Mouse (Mus musculus) forelimb bud, embryonic 11.5 days (tissue): Measurements from ENCODE around the gene C130026I21Rik.
"Not testable (repeated sequence)": the region's sequence is repeated elsewhere in the genome, so short reads cannot be mapped to it uniquely, and the experiment has no call there.

Experiments
- DNase-seq: peaks from one replicate; pipeline ENCODE4 v3.0.0-alpha.2; 2012; ENCODE audit warnings: low read depth, low spot score

Gene C130026I21Rik

DNA sequence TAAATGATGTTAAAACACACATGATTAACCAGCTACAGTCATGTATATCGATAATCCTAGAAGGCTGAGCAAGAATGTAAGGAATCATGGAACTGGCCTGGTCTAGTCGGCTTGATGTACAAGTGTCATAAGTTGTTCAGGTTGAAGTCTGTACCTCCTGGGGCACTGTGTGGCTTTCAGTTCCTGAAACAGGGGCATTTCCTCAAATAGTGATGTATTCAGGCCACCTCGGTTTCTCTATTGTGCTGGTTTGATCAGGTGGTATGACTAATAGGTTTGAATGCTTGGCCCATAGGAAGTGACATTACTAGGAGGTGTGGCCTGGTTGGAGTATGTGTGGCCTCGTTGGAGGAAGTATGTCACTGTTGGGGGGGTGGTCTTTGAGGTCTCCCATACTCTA, 236.0 kb downstream of the C130026I21Rik start:
- not testable (repeated sequence) for DNase-seq

GRCm38 (mm10) chr1:85033616-85034015, 236.8 kb downstream of the C130026I21Rik start:
- not testable (repeated sequence) for DNase-seq

- not testable (repeated sequence) for DNase-seq
Observed at GRCm38 (mm10) chr1:85030211-85030610, 240.2 kb downstream of the C130026I21Rik start.

GRCm38 (mm10) chr1:85011933-85012332, 258.4 kb downstream of the C130026I21Rik start:
- not testable (repeated sequence) for DNase-seq

GRCm38 (mm10) chr1:85010947-85011346, 259.4 kb downstream of the C130026I21Rik start:
- not testable (repeated sequence) for DNase-seq

DNA sequence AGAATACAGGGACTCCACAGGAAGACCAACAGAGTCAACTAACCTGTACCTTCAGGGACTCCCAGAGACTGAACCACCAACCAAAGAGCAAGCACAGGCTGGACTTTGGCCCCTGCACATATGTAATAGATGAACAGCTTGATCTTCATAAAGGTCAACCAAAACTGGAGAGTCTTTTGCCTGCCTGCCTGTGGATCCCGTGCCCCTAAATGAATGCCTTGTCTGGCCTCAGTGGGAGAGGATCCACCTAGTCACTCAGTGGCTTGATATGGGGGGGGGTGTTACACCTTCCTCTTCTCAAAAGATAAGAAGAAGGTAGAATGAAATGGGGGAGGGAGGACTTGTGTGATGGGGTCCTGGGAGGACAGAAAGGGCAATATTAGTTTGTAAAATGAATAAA, 262.6 kb downstream of the C130026I21Rik start:
- DNase-seq: not testable (repeated sequence)

GRCm38 (mm10) chr1:84999241-84999640, 271.1 kb downstream of the C130026I21Rik start:
- not testable (repeated sequence) for DNase-seq

DNA sequence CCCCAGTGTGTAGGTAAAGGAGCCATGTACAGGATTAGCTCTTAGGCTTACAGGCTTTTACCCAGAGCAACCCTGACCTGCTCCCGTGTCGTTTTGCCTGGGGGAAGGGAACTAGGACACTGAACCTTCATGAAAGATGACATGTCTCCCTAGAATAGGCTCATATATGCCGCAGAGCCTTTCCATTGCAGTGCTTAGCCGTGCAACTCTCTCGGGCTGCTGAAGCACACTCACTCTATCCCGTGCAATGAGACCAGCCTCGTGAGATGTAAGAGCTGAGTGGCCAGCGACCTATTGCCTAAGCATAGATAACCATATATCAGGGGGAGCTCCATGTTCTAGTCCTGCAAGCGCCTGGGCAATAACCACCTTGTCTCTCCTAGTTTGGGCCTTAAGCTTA, 274.1 kb downstream of the C130026I21Rik start:
- DNase-seq: not testable (repeated sequence)

DNA sequence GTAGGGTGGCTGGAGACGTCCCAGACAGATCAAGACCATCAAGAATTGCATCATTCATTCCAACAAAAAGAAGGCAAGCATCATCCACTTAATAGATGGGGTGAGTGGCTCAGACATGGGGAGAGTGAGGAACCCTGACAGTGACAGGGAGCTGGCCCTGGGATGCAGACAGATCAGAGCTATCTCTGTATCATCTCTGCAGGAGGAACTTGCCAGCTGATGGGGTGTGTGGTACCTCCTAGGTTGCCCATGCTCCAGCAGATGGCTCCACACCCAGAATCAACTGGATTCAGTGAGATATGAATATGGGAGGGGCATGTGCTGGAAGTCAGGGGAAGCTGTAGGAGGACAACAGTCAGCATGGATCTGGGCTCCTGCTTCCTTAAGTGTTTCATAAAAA, 275.9 kb downstream of the C130026I21Rik start:
- not testable (repeated sequence) for DNase-seq

DNA sequence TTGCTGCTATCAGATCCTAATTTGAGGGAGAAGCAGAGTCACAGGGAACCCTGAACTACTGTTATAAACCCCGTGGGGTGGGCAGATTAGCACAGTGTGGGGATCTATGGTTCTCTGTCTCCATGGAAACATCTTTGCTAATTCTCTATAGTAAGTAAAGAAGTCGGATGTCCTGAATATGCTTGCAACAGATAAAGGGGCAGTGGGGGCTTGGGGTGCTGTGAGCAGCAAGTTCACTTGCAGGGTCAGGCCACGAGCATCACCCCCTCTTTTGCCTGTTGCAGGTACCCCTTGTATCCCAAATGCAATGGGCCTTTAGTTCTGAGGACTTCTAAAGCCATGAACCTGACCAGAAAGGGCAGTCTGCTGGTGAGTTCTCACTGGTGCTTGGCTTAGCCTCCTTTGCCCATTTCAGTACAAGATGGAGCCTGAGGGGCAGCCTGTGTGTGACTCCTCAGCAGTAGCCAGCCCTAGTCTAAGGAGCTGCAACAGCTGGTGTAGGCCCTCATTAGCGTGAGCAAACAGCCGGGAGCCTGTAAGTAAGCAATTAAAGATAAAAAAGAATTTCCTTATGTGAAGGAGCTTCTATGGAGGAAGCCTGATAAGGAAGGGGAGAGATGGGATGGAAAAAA, 276.6 kb downstream of the C130026I21Rik start:
- not testable (repeated sequence) for DNase-seq

GRCm38 (mm10) chr1:84993235-84993634, 277.1 kb downstream of the C130026I21Rik start:
- not testable (repeated sequence) for DNase-seq

DNA sequence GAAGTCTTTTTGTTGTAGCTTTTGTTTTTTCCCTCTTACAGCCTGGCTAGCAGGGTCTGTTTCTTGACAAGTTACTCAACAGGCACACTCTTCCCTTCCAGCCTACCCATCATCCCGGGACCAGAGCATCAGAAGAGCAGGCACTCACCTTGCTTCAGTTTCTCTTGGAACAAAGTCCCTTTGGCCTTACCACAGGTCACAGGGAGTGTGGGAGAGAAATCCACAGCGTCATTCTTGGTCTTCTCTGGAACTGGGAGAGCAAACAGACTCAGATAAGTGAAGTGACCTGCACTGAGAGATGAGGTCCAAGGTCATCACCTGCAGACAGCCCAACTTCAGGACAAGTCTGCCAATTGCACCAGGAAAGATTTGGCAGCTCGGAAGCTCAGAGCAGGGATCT, 277.5 kb downstream of the C130026I21Rik start:
- not testable (repeated sequence) for DNase-seq

- DNase-seq: not testable (repeated sequence)
Observed at GRCm38 (mm10) chr1:84989044-84989443, 281.3 kb downstream of the C130026I21Rik start.

DNA sequence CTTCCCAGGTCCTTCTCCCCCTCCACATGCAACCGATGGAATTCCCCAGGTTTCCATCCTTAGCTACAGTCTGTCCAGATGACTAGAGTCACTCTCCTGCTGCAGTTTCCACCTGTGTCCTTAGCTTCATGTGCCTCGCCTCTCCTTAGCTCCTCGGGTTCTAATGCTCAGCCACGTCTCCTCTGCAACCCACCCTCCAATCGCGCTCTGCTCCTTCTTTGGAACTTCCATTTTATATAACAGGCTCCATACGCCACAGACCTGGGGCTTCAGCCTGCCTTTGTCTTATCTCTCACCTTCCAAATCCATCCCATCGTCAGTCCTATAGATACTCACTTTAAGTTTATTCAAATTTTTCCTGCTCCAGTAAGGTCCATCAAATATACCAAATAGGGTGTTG, 282.6 kb downstream of the C130026I21Rik start:
- DNase-seq: not testable (repeated sequence)

GRCm38 (mm10) chr1:84961779-84962178, 308.6 kb downstream of the C130026I21Rik start:
- DNase-seq: not testable (repeated sequence)

DNA sequence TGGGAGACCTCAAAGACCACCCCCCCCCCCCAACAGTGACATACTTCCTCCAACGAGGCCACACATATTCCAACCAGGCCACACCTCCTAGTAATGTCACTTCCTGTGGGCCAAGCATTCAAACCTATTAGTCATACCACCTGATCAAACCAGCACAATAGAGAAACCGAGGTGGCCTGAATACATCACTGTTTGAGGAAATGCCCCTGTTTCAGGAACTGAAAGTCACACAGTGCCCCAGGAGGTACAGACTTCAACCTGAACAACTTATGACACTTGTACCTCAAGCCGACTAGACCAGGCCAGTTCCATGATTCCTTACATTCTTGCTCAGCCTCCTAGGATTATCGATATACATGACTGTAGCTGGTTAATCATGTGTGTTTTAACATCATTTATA, 312.7 kb downstream of the C130026I21Rik start:
- not testable (repeated sequence) for DNase-seq

DNA sequence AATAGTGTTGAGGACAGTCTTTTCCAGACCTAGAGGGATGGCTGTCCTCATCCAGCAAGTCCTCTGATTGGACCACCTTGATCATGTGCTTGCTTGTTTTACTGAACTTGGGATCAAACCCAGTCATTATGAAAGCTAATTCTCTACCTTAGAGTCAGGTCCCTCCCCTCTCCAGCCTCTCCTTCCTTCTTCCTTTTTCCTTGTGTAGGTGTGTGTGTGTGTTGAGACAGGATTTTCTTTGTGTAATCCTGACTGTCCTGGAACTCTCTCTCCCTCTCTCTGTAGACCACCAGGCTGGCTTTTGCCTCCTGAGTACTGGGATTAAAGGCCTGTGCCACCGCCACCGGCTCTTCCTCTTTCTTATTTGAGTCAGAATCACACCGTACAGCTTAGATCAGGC, 313.6 kb downstream of the C130026I21Rik start:
- not testable (repeated sequence) for DNase-seq

DNA sequence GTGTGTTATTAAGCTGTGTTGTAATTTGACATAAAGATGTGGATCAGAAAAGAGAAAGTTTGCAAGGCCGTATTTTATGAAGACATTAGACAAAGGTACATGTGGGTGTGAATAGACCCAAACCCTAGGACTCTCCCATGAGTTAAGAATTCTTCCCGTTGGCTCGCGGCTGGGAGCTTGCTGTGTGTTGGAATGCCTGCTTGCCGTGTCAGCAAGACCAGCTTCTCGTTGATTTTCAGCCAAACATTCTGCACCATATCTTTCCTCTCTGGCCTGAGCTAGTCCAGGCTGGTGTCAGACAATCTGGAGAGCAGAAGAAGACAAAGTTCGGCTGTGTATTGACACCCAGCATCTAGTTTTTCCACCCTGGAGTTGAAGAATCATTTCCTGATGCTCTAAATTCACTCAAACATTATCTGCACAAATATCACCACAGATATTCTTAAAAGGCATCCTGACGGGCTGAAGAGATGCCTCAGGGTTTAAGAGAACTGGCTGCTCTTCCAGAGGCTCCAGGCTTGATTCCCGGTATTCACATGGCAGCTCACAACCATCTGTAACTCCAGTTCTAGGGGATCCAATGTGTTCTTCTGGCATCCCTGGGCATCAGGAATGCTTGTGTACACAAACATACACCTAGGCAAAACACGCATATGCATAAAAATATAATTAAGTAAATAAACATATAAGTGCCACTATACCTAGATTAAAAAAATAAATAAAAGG, 317.7 kb downstream of the C130026I21Rik start:
- no peak for DNase-seq

DNA sequence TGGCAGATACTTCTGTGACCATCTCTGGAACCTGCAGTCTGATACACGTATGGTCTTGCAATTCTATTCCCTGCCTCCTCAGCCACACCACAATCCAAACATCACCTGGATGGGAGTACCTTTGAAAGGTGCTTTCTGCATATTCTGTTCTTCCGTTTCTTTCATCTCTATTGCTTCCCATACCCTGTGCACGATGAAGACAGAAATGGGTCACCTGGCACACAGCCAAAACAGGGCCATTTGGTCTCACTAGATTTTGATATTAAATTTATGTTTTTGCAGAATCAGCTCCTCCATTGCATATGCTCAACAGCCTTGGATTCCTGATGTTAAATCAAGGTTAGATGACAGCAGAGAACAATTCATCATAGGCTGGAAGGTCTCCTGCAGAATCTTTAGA, 318.8 kb downstream of the C130026I21Rik start:
- DNase-seq: no peak

DNA sequence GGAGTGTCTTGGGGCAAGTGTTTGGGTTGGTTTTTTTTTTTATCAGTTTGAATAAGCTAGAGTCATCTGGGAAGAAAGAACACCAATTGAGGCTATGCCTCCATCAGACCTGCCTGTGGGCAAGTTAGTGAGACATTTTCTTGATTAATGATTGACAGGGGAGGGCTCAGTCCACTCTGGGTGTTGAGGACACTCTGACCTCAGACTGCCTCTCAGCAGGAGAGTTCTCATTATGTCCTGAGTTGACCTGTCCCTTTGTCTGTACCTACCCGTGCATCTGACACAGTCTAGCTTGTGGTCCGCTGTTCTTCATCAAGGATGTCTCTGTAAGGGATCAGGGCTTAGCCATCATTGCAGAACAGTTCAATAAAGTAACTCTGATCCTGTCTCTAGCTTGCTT, 323.0 kb downstream of the C130026I21Rik start:
- no peak for DNase-seq

DNA sequence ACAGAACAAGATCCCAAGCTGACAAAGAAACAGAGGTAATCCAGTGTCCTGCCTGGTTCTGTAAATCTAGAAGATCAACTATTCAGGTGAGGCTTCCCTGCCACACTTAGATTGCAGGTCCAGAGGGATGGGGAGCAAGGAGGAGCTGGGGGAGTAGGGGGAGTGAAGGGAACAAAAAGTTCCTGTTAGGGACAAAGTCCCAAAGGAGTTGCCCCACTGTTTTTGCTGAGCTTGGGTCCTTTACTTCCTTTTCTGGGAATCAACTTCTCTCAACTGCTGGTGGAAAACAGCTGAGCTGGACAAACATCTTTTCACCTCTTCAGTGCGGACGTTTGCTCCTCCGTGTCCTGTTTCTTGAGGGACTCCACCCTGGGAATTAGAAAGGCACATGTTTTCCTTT, 324.4 kb downstream of the C130026I21Rik start:
- DNase-seq: no peak

- DNase-seq: no peak
Observed at GRCm38 (mm10) chr1:84943549-84943948, 326.8 kb downstream of the C130026I21Rik start.
